Mouse (Mus musculus): Measurements from ENCODE around the gene Rab20.

- no peak for TF ChIP-seq CHD2 (IDR thresholded peaks at IDR 0.05; ENCODE audit: low read depth, low read length)
- TF ChIP-seq ZNF384 (IDR thresholded peaks at IDR 0.05; ENCODE audit: low read depth, low read length): no peak
- TF ChIP-seq MAFK (IDR thresholded peaks at IDR 0.05; ENCODE audit: insufficient read depth, low read depth, low read length): no peak
- no peak for TF ChIP-seq HCFC1 (IDR thresholded peaks at IDR 0.05; ENCODE audit: borderline replicate concordance, insufficient read depth, low read length)
Observed at GRCm38 (mm10) chr8:11475876-11476275, 2.6 kb downstream of the Rab20 start.

Data from ES-E14 (cell line).